Mouse (Mus musculus) thymus, adult 2 months (tissue): ENCODE results near the gene Arl2. TPM values are rescaled to one million over a fixed set of nuclear protein-coding genes. Genes with fewer than 3 reads are reported as not detected.

ENCODE experiments used
- DNase-seq: peaks from one replicate; pipeline ENCODE4 v3.0.0; 2021
- H3K27ac ChIP-seq: fragments of 200-500 bp; 2 replicates; pipeline ENCODE4 v1.5.1; 2012; ENCODE audit warnings: low read length, control low read depth; ENCODE audit not compliant: control insufficient read depth, insufficient read depth
- H3K27me3 ChIP-seq: fragments of 200-500 bp; 2 replicates; pipeline ENCODE4 v1.6.1; 2012; ENCODE audit warnings: mild to moderate bottlenecking, low read length, moderate library complexity, mixed read lengths; ENCODE audit not compliant: control insufficient read depth, insufficient read depth
- H3K36me3 ChIP-seq: fragments of 200-500 bp; 2 replicates; pipeline ENCODE4 v1.6.1; 2012; ENCODE audit warnings: mild to moderate bottlenecking, low read length, moderate library complexity; ENCODE audit not compliant: control insufficient read depth, insufficient read depth
- H3K4me1 ChIP-seq: fragments of 200-500 bp; replicated peaks from 2 replicates; pipeline ENCODE4 v1.6.1; 2012; ENCODE audit warnings: low read length; ENCODE audit not compliant: control insufficient read depth, insufficient read depth
- H3K4me3 ChIP-seq: fragments of 200-500 bp; 2 replicates; pipeline ENCODE4 v1.5.1; 2012; ENCODE audit warnings: mild to moderate bottlenecking, low read length, control low read depth, moderate library complexity; ENCODE audit not compliant: control insufficient read depth, insufficient read depth
- CTCF ChIP-seq: fragments of 200-500 bp; IDR thresholded peaks from 2 replicates; pipeline ENCODE4 v1.5.1; 2012; ENCODE audit warnings: mild to moderate bottlenecking, control low read depth, low read length, moderate library complexity, borderline replicate concordance; ENCODE audit not compliant: control insufficient read depth, poor library complexity, insufficient read depth; ENCODE audit errors: extremely low read depth
- POLR2A ChIP-seq: fragments of 200-500 bp; IDR thresholded peaks from 2 replicates; pipeline ENCODE4 v1.6.1; 2012; ENCODE audit warnings: mild to moderate bottlenecking, low read length, control low read depth, moderate library complexity; ENCODE audit not compliant: control insufficient read depth, poor library complexity, insufficient read depth; ENCODE audit errors: extremely low read depth
- WGBS: fragments of 180-500 bp; shearing (Covaris S2); methylation state at CpG from one replicate; pipeline ENCODE4 v1.1.7; 2018; 5-methylcytosine and 5-hydroxymethylcytosine counted together
- polyA plus RNA-seq: library from polyadenylated mRNA; depleted of rRNA; stranded (reverse); fragments of >200 nt; gene quantifications from 2 replicates; pipeline ENCODE4 v1.2.3, GENCODE M21; 2012

Arl2 gene
- polyA plus RNA-seq, 1 experiment, result 119 TPM

DNA sequence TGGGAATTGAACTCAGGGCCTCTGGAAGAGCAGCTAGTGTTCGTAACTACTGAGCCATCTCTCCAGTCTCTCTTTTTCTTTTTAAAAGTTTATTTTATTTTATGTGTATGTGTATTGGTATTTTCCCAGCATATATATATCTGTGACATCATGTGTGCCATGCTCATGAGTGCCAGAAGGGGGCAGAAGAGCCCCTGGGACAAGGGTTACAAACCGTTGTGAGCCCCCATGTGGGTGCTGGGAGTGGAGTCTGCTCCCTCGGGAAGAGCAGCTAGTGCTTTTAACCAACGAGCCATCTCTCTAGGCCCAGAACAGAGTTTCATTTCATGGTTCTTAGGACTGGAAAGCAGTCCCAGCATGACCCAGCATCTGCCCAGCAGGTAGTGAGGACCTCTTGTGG is 25.4 kb upstream of the Arl2 start:
- 93% methylated on average over 4 of the region's 4 CpGs for WGBS
- no peaks in the 10 kb centered on the region for H3K4me1 ChIP-seq
- no peak for DNase-seq
- no peak overlapping the region for H3K27ac ChIP-seq
- no peaks in the 10 kb centered on the region for H3K27me3 ChIP-seq
- TF ChIP-seq CTCF (0 out of 2 replicates have a peak, but pooled peaks have one; percentile 35), POLR2A (no peak)
- H3K36me3 ChIP-seq, result no peaks in the 10 kb centered on the region
- H3K4me3 ChIP-seq, result no peak overlapping the region

DNA sequence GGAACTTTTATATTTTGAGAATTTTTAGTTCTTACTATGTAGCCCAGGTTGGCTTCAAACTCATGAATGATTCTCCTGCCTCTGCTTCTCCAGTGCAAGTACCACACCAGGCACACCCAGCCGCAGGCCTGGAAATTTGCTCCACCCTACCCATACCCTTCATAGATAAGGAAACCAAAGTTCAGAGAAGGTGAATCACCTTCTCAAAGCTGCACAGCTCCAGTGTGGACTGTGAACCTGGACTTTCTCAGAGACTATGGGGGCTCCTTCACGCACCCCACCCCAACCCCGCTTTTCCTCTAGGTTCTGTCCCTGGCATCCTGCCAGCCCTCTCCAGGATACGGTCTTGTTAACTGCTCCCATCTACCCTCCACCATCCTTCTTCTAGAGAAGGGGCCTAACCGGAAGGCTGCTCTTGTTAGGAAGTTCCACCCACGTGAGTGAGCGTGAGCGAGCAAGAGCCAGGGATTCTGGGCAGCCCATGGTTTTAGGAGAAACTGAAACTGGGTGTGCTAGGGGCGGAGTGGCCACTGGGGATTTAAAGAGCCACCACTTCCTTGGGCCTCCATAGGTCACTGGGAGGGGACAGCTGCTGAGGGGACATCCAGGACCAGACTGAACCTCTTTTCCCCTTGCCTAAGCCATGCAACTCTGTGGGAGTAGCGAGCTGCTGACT is 22.7 kb upstream of the Arl2 start:
- WGBS, result 65% methylated on average over 10 of the region's 10 CpGs
- no peak overlapping the region for H3K27ac ChIP-seq

DNA sequence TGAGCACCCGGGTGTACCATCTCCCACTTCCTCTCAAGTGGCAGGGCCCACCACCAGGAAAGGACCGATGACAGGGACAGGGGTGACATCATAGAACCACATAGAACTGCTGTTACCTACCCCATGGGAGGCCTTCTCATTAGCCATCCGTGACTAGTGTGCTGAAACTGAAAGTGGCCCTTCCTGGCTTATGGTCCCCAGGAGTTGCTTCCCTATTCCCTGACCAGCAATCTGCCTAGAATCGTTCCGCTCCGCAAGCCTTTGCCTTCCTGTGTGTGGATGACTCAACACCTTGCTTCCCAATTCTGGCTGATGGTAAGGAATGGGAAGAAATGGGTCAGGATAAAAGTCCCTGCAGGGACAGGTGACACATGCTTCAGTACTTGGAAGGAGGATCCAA is 15.9 kb upstream of the Arl2 start:
- no peaks in the 10 kb centered on the region for H3K4me1 ChIP-seq
- WGBS, result 32% methylated on average over 6 of the region's 6 CpGs
- DNase-seq, result no peak
- no peak overlapping the region for H3K27ac ChIP-seq
- no peak overlapping the region for H3K4me3 ChIP-seq
- H3K27me3 ChIP-seq, result no peaks in the 10 kb centered on the region
- no peaks in the 10 kb centered on the region for H3K36me3 ChIP-seq
- TF ChIP-seq POLR2A (no peak), CTCF (no peak)

More for the DNA sequence above, 22.7 kb upstream of the Arl2 start:
- Histone ChIP-seq H3K27me3 (no peaks in the 10 kb centered on the region), H3K4me1 (no peaks in the 10 kb centered on the region), H3K4me3 (peak overlapping the region; percentile 3; the same call in 1 of the 2 replicates), H3K36me3 (no peaks in the 10 kb centered on the region)
- TF ChIP-seq POLR2A (no peak), CTCF (no peak)
- no peak for DNase-seq

DNA sequence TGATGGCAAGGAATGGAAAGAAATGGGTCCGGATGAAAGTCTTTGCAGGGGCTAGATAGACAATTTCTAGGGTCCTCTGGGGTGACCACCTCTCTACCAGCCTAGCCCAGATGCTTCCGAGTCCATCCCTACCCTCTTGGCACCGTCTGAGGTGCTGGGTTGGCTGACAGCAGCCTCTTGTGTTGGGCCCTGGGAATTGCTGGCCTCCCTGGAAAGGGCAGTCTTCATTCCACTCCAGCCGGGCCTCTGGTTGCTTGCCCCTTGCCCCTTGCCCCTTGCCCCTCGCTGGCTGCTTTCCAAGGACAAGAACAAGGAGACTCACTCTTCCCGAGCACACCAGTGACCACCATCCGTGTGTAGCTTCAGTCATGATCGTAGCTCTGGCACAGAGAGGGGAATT is 15.0 kb upstream of the Arl2 start:
- Histone ChIP-seq H3K4me3 (no peak overlapping the region), H3K4me1 (no peaks in the 10 kb centered on the region), H3K36me3 (no peaks in the 10 kb centered on the region), H3K27ac (no peak overlapping the region), H3K27me3 (no peaks in the 10 kb centered on the region)
- TF ChIP-seq POLR2A, result no peak
- TF ChIP-seq CTCF, result no peak
- DNase-seq, result no peak
- WGBS, result 90% methylated on average over 8 of the region's 8 CpGs

DNA sequence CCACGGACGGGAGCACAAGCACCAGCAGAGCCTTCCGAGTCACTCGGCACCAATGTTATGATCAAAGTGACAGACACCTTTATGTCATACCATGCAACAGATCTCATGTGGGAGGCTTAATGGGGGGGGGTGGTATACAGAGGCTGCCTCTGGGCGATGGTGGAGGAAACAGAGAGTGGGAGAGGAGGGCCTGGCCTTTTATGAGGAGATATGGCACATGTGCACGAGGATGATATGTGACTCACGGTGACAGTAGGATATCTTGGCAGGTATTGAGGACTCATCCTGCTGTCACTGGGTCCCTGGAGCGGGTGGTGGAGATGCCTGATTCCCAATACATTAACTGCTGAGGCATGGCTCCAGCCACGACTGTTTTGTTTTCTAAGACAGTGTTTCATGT is 13.8 kb upstream of the Arl2 start:
- TF ChIP-seq CTCF, result no peak
- H3K4me1 ChIP-seq, result no peaks in the 10 kb centered on the region
- no peaks in the 10 kb centered on the region for H3K27me3 ChIP-seq
- no peaks in the 10 kb centered on the region for H3K36me3 ChIP-seq
- no peak overlapping the region for H3K4me3 ChIP-seq
- DNase-seq, result no peak
- no peak overlapping the region for H3K27ac ChIP-seq
- 91% methylated on average over 9 of the region's 9 CpGs for WGBS

DNA sequence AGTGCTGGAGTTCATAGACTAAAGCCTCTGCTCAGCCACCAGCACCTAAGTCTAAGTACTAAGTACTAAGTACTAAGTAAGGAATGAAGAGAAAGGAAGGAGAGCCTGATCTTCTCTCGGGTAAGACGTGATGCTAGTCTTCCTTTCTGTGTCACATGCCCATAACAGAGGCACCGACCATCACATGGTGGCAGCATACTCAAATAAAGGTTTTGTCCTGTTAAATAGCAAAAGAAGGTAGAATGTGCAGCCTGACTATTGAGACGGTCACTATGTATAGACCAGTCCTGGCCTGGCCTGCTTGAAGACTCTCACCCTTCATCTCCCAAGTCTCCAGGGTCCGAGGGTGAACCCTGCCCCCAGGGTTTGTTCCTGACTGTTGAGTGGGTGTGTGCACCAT is 3.5 kb upstream of the Arl2 start:
- Histone ChIP-seq H3K36me3 (no peaks in the 10 kb centered on the region), H3K4me3 (no peak overlapping the region), H3K27ac (no peak overlapping the region), H3K4me1 (peaks cover 2% of the 10 kb centered on the region), H3K27me3 (no peaks in the 10 kb centered on the region)
- TF ChIP-seq CTCF, result no peak
- TF ChIP-seq POLR2A, result no peak
- no peak for DNase-seq
- WGBS, result 87% methylated on average over 5 of the region's 5 CpGs
